Mouse (Mus musculus) frontal cortex, adult 2 months (tissue): ENCODE data around the gene Gpkow. TPM values are rescaled to one million over a fixed set of nuclear protein-coding genes. Genes with fewer than 3 reads are reported as not detected.
A peak's percentile ranks its signal among the peaks of the same experiment; 100 is the strongest.

Source experiments
- DNase-seq, 2 experiments: peaks; one replicate each; pipeline ENCODE4 v3.0.0; 2022; ENCODE audit warnings: low spot score in 1 of 2; ENCODE audit errors: extremely low spot score in 1 of 2
- polyA plus RNA-seq: library from polyadenylated mRNA; depleted of rRNA; stranded (reverse); fragments of >200 nt; gene quantifications from 2 replicates; pipeline ENCODE4 v1.2.3, GENCODE M21; 2012; rRNA removed

The Gpkow gene
- polyA plus RNA-seq = 26.2 and 32.7 TPM in 2 replicates

DNA sequence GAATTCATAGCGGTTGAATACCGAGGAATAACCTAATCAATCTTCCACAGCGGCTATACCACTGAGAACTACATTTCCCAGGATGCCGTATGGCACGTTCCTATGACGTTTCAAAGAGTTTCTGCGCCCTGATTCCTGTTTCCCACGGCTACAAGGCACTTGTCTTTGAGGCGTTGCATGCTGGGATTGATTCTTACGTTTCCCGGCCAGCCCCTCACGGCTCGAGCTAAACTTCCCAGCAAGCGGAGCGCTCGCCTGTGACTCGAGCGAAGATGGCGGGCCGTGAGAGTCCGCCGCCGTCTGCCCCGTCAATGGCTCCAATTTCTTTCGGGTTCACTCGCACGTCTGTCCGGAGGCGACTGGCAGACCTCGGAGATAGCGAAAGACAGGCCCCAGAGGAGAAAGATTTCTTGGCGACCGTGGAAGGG is at the start of gene Gpkow:
Gene Gpkow, plus strand, starts transcription at position 178 of the 428 bp plus-strand sequence.
- DNase-seq = peak; percentile 85 to 89

DNA sequence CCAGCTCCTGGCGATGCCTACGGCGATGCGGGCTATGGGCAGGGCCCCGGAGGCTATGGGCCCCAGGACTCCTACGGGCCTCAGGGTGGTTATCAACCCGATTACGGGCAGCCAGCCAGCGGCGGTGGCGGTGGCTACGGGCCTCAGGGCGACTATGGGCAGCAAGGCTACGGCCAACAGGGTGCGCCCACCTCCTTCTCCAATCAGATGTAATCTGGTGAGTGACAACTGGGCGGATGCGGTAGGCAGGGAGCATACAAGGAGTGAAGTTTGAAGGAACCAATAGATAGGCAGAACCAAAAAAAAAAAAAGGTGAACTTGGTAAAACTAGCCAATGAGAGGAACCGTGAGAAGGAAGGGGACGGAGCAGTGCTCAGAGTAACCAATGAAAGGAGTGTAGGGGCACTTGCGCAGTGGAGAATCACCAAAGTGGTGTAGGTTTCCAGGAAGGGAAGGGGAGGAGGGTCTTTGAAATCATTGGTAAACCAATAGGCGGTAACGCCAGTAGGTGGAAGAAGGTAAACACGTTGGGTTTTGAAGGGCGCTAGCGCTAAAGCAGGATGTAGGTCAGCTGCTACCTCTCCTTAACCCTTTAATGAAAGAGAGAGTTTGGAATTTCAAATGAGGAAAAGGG is 48.1 kb upstream of the Gpkow start:
- peak; percentile 65 to 73 for DNase-seq

DNA sequence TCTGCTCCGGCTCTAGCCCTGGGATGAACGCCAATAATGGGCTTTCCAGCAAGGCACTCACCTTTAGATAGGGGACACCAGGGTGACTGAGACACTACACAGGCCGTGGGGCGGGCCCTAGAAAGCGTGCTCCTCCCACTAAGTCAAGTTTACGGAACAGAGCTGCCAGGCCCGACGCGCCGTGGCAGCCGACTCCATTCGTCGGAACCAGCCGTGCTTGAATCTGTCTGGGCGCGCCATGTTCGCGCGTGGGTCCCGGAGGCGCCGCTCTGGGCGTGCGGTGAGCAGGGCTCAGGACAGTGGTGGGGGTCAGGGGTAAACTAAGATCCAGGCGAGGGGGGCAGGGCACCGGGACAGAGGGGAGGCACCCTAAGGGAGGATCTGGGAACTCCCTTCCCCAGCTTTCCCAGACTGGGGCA is 39.7 kb upstream of the Gpkow start, which contains the start of gene Prickle3:
Gene Prickle3, plus strand, starts transcription at position 40 of the 419 bp plus-strand sequence.
- no peak for DNase-seq

- no peak for DNase-seq
Measured at GRCm38 (mm10) chrX:7658031-7658784, 38.7 kb upstream of the Gpkow start.

DNA sequence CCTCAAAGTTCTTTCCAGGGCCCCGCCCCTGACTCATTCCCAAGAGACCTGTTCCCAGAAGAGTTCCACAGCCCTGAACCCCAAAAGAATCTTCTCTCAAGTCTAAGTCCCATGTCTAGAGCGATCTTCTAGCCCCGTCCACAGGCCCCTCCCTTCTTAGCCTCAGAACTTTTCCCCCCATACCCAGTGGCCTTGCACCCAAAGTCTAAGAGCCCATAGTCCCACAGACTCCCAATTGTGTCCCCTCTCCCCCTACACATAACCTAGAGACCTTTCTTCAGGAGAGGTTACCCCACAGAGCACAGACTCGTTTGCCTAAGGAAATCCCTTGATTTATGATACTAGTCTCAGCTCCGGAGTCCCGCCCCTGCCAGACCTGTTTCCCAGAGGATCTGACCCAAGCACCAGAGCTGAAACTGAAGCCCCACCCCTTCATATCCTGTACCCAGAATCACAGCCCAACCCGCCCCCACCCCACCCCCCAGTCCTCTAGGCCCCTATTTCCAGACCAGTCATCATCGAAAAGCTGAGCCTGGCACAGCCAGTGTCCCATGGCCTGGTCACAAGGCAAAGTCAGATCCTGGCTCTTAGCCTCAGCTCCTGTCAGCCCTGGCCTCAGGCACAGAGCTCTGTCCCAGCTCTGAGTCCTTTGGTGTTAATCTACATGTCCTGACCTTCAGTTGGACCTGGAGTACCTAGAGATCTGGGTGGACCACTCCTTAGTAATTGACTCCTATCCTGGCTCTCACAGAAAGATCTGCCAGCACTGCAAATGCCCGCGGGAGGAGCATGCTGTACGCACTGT is 37.9 kb upstream of the Gpkow start:
- no peak for DNase-seq

- DNase-seq = no peak
Measured at GRCm38 (mm10) chrX:7661086-7661485, 35.8 kb upstream of the Gpkow start.

- no peak for DNase-seq
Measured at GRCm38 (mm10) chrX:7662936-7663335, 34.0 kb upstream of the Gpkow start.

DNA sequence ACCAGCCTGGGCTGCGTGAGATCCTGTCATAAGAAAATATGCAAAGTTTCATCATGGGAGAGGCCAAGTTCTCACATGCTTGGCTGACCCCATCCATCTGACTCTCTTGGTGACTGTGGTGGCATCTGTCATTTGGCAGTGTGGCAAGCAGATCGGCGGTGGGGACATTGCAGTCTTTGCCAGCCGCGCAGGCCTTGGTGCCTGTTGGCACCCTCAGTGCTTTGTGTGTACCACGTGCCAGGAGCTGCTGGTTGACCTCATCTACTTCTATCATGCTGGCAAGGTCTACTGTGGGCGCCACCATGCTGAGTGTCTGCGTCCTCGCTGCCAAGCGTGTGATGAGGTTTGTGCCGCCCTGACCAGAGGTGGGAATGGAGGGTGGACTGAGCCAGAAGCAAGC is 32.1 kb upstream of the Gpkow start:
- no peak for DNase-seq

DNA sequence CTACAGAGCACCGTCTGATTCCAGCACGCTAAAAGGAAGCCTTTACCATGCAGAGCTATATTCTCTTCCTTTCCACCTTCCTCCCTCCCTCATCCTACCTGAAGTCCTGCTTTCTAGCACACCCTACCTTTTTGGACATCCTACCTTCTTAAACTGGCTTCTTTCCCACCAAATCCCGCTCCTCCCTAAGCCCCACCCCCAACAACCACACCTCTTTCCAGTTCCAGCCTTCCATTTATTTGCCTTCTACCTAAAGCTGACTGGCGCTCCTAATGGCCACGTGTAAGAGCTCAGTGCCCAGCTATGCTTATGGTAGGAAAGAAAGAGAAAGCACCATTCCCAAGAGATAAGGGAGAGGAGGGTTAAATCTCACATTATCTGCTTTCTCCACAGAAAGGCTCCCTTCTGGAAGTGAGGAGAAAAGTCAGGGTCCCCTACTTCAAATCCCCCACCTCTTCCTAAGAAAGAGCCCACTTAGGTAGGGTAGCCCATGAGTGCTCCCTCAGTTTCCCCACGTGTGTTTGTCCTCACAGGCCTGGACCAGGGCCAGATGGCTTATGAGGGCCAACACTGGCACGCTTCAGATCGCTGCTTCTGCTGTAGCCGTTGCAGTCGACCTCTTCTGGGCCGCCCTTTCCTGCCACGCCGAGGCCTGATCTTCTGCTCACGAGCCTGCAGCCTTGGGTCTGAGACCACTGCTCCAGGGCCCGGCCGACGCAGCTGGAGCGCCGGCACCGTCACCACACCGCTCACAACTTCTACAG is 31.0 kb upstream of the Gpkow start:
- DNase-seq = no peak

- DNase-seq = no peak
Measured at GRCm38 (mm10) chrX:7670390-7670881, 26.5 kb upstream of the Gpkow start.

DNA sequence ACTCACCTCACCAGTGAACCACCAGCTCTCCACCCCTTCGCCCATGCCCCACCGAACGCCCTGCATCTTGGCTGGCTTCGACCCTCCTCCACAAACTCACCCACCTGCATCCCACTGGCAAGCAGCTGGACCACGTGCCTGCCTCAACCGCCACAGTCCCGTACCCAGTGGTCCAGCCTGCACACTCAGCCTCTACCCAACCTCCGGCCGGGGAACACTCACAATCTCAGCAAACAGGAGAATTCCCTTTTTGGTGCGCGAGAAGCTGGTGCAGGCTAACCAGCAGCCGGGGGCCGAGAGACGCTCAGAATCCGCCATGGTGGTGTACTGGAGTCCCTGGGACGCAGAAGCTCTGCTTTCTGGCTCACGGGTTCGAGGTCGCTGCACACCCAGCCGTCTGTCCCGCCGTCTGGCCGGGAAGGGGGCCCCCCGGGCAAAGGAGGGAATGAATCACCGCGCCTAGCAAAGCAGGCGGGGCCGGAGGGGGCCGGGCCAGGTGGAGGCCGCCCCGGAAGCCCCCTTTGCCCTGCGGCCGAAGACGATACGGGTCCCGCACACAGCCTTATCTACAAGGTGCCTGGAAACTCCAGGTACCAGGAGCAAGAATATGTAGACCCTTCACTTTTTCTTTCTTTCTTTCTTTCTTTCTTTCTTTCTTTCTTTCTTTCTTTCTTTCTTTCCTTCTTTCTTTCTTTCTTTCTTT is 25.9 kb upstream of the Gpkow start, which contains the start of gene Plp2:
Gene Plp2, minus strand, starts transcription at position 470 of the 703 bp plus-strand sequence.
- DNase-seq = no peak

DNA sequence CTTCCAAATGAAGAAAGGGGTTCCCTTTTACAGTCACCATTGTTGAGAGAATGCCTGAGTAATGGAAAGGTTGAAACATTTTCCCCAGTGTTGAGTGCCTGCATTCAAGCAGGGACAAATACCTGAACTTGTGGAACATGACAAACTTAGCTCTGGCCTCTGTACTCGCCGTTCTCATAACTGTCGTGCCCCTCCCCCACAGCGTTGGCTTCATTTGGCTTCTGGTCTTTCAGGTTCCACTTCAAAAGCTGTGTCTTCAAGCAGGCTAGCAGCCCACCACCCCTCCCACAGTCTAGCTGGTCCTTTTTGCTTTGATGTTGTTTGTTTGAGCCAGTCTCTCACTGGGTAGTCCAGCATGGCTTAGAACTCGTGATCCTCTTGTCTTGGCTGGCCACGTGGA is 24.2 kb upstream of the Gpkow start:
- no peak for DNase-seq

- no peak for DNase-seq
Measured at GRCm38 (mm10) chrX:7673578-7674281, 23.2 kb upstream of the Gpkow start.

GRCm38 (mm10) chrX:7674284-7675000 is 22.5 kb upstream of the Gpkow start:
- DNase-seq = no peak

DNA sequence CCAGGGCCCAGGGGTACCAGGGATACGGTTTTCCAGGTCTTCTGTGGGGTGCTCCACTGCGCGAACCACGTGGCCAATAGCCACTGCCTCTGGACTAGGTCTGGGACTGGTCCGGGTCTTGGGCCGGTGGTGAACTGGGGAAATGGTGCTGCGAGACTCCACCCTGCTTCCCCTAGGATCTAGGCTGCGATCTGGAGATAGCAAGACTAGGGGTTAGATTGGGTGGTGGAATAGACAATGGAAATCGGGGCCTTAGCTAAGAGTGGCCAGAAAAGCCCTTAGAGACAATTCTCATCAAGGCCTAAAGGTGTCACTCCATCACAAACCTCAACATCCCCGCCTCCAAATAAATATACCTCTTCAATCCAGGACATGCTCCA is 21.9 kb upstream of the Gpkow start:
- no peak for DNase-seq

DNA sequence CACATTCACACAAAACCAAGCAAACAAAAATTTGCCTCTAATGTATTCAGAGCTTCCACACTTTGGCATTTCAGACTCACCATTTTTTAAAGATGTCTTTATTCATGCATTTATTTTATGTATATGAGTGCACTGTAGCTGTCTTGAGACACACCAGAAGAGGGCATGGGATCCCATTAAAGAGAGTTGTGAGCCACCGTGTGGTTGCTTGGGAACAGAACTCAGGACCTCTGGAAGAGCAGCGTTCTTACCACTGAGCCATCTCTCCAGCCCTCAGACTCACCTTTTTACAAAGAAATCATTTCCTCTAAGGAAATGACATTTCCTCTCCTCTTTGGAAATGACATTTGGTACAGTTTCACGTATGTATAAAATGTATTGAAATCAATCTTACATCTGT is 17.9 kb upstream of the Gpkow start:
- DNase-seq = peak in 1 of 2 experiments; percentile 12

DNA sequence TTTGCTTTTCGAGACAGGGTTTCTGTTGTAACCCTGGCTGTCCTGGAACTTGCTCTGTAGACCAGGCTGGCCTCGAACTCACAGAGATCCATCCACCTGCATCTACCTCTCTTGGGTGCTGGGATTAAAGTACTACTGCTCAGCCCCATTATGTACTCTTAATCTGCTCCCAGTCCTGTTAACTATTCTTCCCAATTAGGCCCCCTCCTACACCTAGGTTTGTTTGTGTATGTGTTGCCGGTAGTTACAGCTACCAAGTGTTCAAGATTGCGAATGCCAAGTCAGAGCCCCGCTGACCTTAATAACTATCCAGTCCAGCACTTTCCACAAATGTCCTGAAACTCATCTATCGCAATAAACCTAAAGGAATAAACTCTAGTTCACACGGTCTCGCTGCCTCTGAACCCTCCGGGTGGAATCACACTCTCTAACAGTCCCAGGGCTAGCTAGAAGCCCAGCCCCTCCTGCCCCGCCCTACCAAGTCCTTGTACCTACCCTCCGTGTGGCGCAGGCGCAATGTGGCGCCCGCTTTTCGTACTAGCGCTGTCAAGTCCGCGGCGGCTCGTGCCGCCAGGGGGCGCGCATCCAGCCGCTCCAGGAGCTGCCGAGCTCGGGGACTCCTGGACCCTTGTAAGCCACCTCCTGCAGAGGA is 17.4 kb upstream of the Gpkow start:
- peak; percentile 46 to 88 for DNase-seq

DNA sequence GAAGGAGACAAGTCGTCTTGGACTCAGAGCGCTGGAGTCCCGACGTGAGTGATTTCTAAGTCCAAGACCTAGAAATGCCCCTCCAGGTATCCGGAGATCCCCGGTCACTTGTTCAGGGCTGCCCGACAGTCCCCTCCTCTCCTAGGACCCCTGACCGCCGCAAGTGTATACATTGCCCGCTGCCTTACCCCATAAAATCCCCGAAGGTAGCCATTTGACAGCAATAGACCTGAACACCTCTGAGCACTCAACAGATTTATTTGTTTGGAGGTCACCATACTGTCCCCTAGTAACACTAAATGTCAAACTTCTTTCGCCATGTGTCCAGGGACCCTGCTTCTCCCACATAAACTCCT is 16.9 kb upstream of the Gpkow start:
- DNase-seq = no peak
